Mouse (Mus musculus) c-Kit-positive CD71-positive TER-119-positive erythroid progenitor cells, embryonic 14.5 days (primary cell): ENCODE results near the gene Upk3bl.

ENCODE experiments used
- DNase-seq: peaks from one replicate; pipeline ENCODE4 v3.0.0-alpha.2; 2013; ENCODE audit warnings: low spot score

Gene Upk3bl

GRCm38 (mm10) chr5:136054301-136055077 lies at the start of gene Upk3bl:
TSS of gene Upk3bl (plus strand) at chr5:136054492.
- no peak for DNase-seq

GRCm38 (mm10) chr5:136004537-136004936 lies 49.8 kb upstream of the Upk3bl start:
- DNase-seq = no peak

GRCm38 (mm10) chr5:136007745-136008144 lies 46.5 kb upstream of the Upk3bl start:
- no peak for DNase-seq

- DNase-seq = no peak
Measured at GRCm38 (mm10) chr5:136014877-136015276, 39.4 kb upstream of the Upk3bl start.

GRCm38 (mm10) chr5:136015586-136015985 lies 38.7 kb upstream of the Upk3bl start:
- DNase-seq = no peak

- DNase-seq = no peak
Measured at GRCm38 (mm10) chr5:136016014-136016876, 38.0 kb upstream of the Upk3bl start.

GRCm38 (mm10) chr5:136017262-136017661 lies 37.0 kb upstream of the Upk3bl start:
- DNase-seq = no peak

- no peak for DNase-seq
Measured at GRCm38 (mm10) chr5:136018726-136019125, 35.6 kb upstream of the Upk3bl start.

- DNase-seq = no peak
Measured at GRCm38 (mm10) chr5:136019907-136020306, 34.4 kb upstream of the Upk3bl start.

GRCm38 (mm10) chr5:136025712-136026111 lies 28.6 kb upstream of the Upk3bl start:
- no peak for DNase-seq

- no peak for DNase-seq
Measured at GRCm38 (mm10) chr5:136026859-136027258, 27.4 kb upstream of the Upk3bl start.

- DNase-seq = no peak
Measured at GRCm38 (mm10) chr5:136027612-136028311, 26.5 kb upstream of the Upk3bl start.

- DNase-seq = no peak
Measured at GRCm38 (mm10) chr5:136034868-136035267, 19.4 kb upstream of the Upk3bl start.

- DNase-seq = no peak
Measured at GRCm38 (mm10) chr5:136035285-136035684, 19.0 kb upstream of the Upk3bl start.

GRCm38 (mm10) chr5:136036667-136037066 lies 17.6 kb upstream of the Upk3bl start:
- no peak for DNase-seq

GRCm38 (mm10) chr5:136038258-136039214 lies 15.8 kb upstream of the Upk3bl start, which contains the start of gene Upk3b:
TSS of gene Upk3b (plus strand) at chr5:136038496.
- no peak for DNase-seq

- no peak for DNase-seq
Measured at GRCm38 (mm10) chr5:136040210-136040609, 14.1 kb upstream of the Upk3bl start.

- peak; percentile 21 for DNase-seq
Measured at GRCm38 (mm10) chr5:136041260-136041659, 13.0 kb upstream of the Upk3bl start.

- no peak for DNase-seq
Measured at GRCm38 (mm10) chr5:136041666-136042065, 12.6 kb upstream of the Upk3bl start.

- no peak for DNase-seq
Measured at GRCm38 (mm10) chr5:136044865-136045264, 9.4 kb upstream of the Upk3bl start.

- DNase-seq = no peak
Measured at GRCm38 (mm10) chr5:136045408-136045807, 8.9 kb upstream of the Upk3bl start.
